ENCODE assay signal across 8 mouse cellular contexts in genomic region chr8:46502333-46503071, GRCm38 (mm10). TPM values are rescaled to one million over a fixed set of nuclear protein-coding genes. Genes with fewer than 3 reads are reported as not detected.
DNase-seq lines count a peak whose midpoint lies in the region; ATAC-seq and TF ChIP-seq lines count a peak whose summit lies in the region.
"Had no signal": no experiment of that assay in that cellular context is flagged by ENCODE, and none has a peak within 500 bp of the region (broad histone marks: within the 10 kb centered on the region; RNA-seq: fewer than 3 reads in every experiment).

No protein-coding gene starts in this region.

- no peaks in the 10 kb centered on the region for H3K27me3 ChIP-seq in lung, postnatal 0 days (replicated peaks; ENCODE audit: insufficient read depth, low read length)
- H3K27me3 ChIP-seq in hindbrain, embryonic 11.5 days (ENCODE audit: control insufficient read depth, insufficient read depth, low read length): no peaks in the 10 kb centered on the region
- H3K27me3 ChIP-seq in liver, embryonic 11.5 days (replicated peaks; ENCODE audit: control insufficient read depth, insufficient read depth, low read length): no peaks in the 10 kb centered on the region

- DNase-seq in lung, postnatal 0 days (ENCODE audit: low spot score): no peak
- no peak for DNase-seq in lung, postnatal 14 days
- peak; percentile 18 for DNase-seq in hindbrain, embryonic 11.5 days (ENCODE audit: low spot score)
- no peak for DNase-seq in liver, embryonic 11.5 days (ENCODE audit: low spot score)
- DNase-seq in ovary, adult 18-20 months (ENCODE audit: low spot score): no peak
- DNase-seq in thymus, postnatal 0 days (ENCODE audit: low spot score): no peak
- no peak for DNase-seq in T-cell, adult 2 months (ENCODE audit: low spot score)
- DNase-seq: lung, postnatal 4 days had no signal

- no peak for TF ChIP-seq EP300 in lung, postnatal 0 days (IDR thresholded peaks at IDR 0.05)

- WGBS in lung, postnatal 0 days: 20% methylated on average over 19 of the region's 19 CpGs
- 23% methylated on average over 19 of the region's 19 CpGs for WGBS in hindbrain, embryonic 11.5 days
- WGBS in liver, embryonic 11.5 days: 39% methylated on average over 19 of the region's 19 CpGs

- no peak overlapping the region for H3K27ac ChIP-seq in lung, postnatal 0 days (ENCODE audit: low read length)
- no peak overlapping the region for H3K27ac ChIP-seq in hindbrain, embryonic 11.5 days (ENCODE audit: low read depth, low read length)
- H3K27ac ChIP-seq in liver, embryonic 11.5 days (ENCODE audit: low read depth, low read length): no peak overlapping the region

- peak overlapping the region; percentile 47 for H3K4me2 ChIP-seq in lung, postnatal 0 days (replicated peaks; ENCODE audit: low read depth, low read length)
- peak overlapping the region; percentile 26 for H3K4me2 ChIP-seq in hindbrain, embryonic 11.5 days (replicated peaks; ENCODE audit: low read depth, low read length)
- H3K4me2 ChIP-seq in liver, embryonic 11.5 days: peak overlapping the region; percentile 34

- peaks cover 4% of the 10 kb centered on the region for H3K4me1 ChIP-seq in lung, postnatal 0 days (ENCODE audit: insufficient read depth, low read depth, low read length)
- no peaks in the 10 kb centered on the region for H3K4me1 ChIP-seq in hindbrain, embryonic 11.5 days (replicated peaks; ENCODE audit: control insufficient read depth, insufficient read depth, low read length)
- H3K4me1 ChIP-seq in liver, embryonic 11.5 days (replicated peaks; ENCODE audit: control insufficient read depth, insufficient read depth, low read length): peaks cover 34% of the 10 kb centered on the region

- no peaks in the 10 kb centered on the region for H3K36me3 ChIP-seq in lung, postnatal 0 days (ENCODE audit: insufficient read depth, low read length)
- no peaks in the 10 kb centered on the region for H3K36me3 ChIP-seq in hindbrain, embryonic 11.5 days (ENCODE audit: control insufficient read depth, insufficient read depth, low read length)
- H3K36me3 ChIP-seq in liver, embryonic 11.5 days (ENCODE audit: control insufficient read depth, insufficient read depth, low read length): peaks cover 5% of the 10 kb centered on the region; the same call in 1 of the 2 replicates

- H3K9ac ChIP-seq in lung, postnatal 0 days (replicated peaks; ENCODE audit: low read depth): no peak overlapping the region
- no peak overlapping the region for H3K9ac ChIP-seq in hindbrain, embryonic 11.5 days (ENCODE audit: low read depth, low read length)
- H3K9ac ChIP-seq in liver, embryonic 11.5 days (ENCODE audit: low read depth, low read length): peak overlapping the region; percentile 25; the same call in 1 of the 2 replicates

- peak overlapping the region; percentile 29 for H3K4me3 ChIP-seq in lung, postnatal 0 days (ENCODE audit: low read depth, low read length)
- no peak overlapping the region for H3K4me3 ChIP-seq in hindbrain, embryonic 11.5 days (ENCODE audit: low read depth, low read length)
- peak overlapping the region; percentile 23; the same call in 1 of the 2 replicates for H3K4me3 ChIP-seq in liver, embryonic 11.5 days (ENCODE audit: low read depth, low read length)

- no peaks in the 10 kb centered on the region for H3K9me3 ChIP-seq in lung, postnatal 0 days (ENCODE audit: low read length)
- no peaks in the 10 kb centered on the region for H3K9me3 ChIP-seq in hindbrain, embryonic 11.5 days (ENCODE audit: control insufficient read depth, low read length)
- H3K9me3 ChIP-seq in liver, embryonic 11.5 days (ENCODE audit: control insufficient read depth, low read length): no peaks in the 10 kb centered on the region

- ATAC-seq in lung, postnatal 0 days: peak; percentile 52
- no peak for ATAC-seq in hindbrain, embryonic 11.5 days (ENCODE audit: low FRiP score)
- ATAC-seq in liver, embryonic 11.5 days (replicated peaks; ENCODE audit: low FRiP score): no peak

- no peak for TF ChIP-seq CTCF in lung, postnatal 0 days (IDR thresholded peaks at IDR 0.05)

RNA-seq across cellular contexts. Expression of gene Acsl1, which starts 31.7 kb away (rescaled TPM):
- 17.4 and 20.1 TPM in 2 replicates for polyA plus RNA-seq in lung, postnatal 0 days (2015; fragmentation: Nextera tagmentation; extraction: Ambion mirVana)
- polyA plus RNA-seq in hindbrain, embryonic 11.5 days (2014; fragmentation: Nextera tagmentation; extraction: Ambion mirVana): 9.8 and 10.9 TPM in 2 replicates
- 47.3 and 50.7 TPM in 2 replicates for polyA plus RNA-seq in liver, embryonic 11.5 days (2014; fragmentation: Nextera tagmentation; extraction: Ambion mirVana)
- 6.6 and 8.4 TPM in 2 replicates for polyA plus RNA-seq in thymus, postnatal 0 days (2015; fragmentation: Nextera tagmentation; extraction: Ambion mirVana)

RNA-seq across cellular contexts. Expression of gene Cenpu, which starts 49.3 kb away (rescaled TPM):
- polyA plus RNA-seq in lung, postnatal 0 days (2015; fragmentation: Nextera tagmentation; extraction: Ambion mirVana): 6.1 and 6.9 TPM in 2 replicates
- polyA plus RNA-seq in hindbrain, embryonic 11.5 days (2014; fragmentation: Nextera tagmentation; extraction: Ambion mirVana): 23.9 and 29.3 TPM in 2 replicates
- polyA plus RNA-seq in liver, embryonic 11.5 days (2014; fragmentation: Nextera tagmentation; extraction: Ambion mirVana): 22.0 and 29.8 TPM in 2 replicates
- polyA plus RNA-seq in thymus, postnatal 0 days (2015; fragmentation: Nextera tagmentation; extraction: Ambion mirVana): 15.5 and 16.3 TPM in 2 replicates
